Mouse (Mus musculus) hindbrain, postnatal 0 days (tissue): ENCODE measurements around the gene P4ha2. TPM values are rescaled to one million over a fixed set of nuclear protein-coding genes. Genes with fewer than 3 reads are reported as not detected.

ENCODE experiments used
- ATAC-seq: fragments of 200-750 bp; cut with Nextera tagmentation; 2 replicates; pipeline ENCODE4 v1.8.0; 2017; ENCODE audit warnings: mild to moderate bottlenecking, moderate TSS enrichment, moderate library complexity
- DNase-seq: peaks from one replicate; pipeline ENCODE4 v3.0.0-alpha.2; 2015; ENCODE audit warnings: low spot score
- H3K27ac ChIP-seq: fragments of 300-500 bp; sonication (generic); 2 replicates; pipeline ENCODE4 v1.5.1; 2014; ENCODE audit warnings: mild to moderate bottlenecking
- H3K27me3 ChIP-seq: fragments of 300-500 bp; sonication (generic); 2 replicates; pipeline ENCODE4 v1.6.1; 2014; ENCODE audit warnings: low read length, mixed read lengths; ENCODE audit not compliant: insufficient read depth
- H3K36me3 ChIP-seq: fragments of 300-500 bp; sonication (generic); 2 replicates; pipeline ENCODE4 v1.6.1; 2014; ENCODE audit warnings: low read length, mixed read lengths; ENCODE audit not compliant: insufficient read depth
- H3K4me1 ChIP-seq: fragments of 300-500 bp; sonication (generic); 2 replicates; pipeline ENCODE4 v1.6.1; 2014; ENCODE audit warnings: antibody characterized with exemption, low read length, mixed read lengths; ENCODE audit not compliant: insufficient read depth
- H3K4me2 ChIP-seq: fragments of 300-500 bp; sonication (generic); 2 replicates; pipeline ENCODE4 v1.6.1; 2014; ENCODE audit warnings: low read depth, mild to moderate bottlenecking, low read length, moderate library complexity, mixed read lengths
- H3K4me3 ChIP-seq: fragments of 300-500 bp; sonication (generic); 2 replicates; pipeline ENCODE4 v1.5.1; 2014; ENCODE audit warnings: low read length
- H3K9ac ChIP-seq: fragments of 300-500 bp; sonication (generic); replicated peaks from 2 replicates; pipeline ENCODE4 v1.6.1; 2014; ENCODE audit warnings: mild to moderate bottlenecking, low read length, moderate library complexity, mixed read lengths
- H3K9me3 ChIP-seq: fragments of 300-500 bp; sonication (generic); 2 replicates; pipeline ENCODE4 v1.6.1; 2016; ENCODE audit warnings: low read length, mixed read lengths
- CTCF ChIP-seq: IDR thresholded peaks from 2 replicates; pipeline ENCODE4 v1.5.1; 2016; ENCODE audit warnings: antibody characterized with exemption, control low read depth, low read depth
- WGBS: fragments of 180-500 bp; shearing (Covaris S2); extraction: QIAGEN DNeasy Blood & Tissue Kit; methylation state at CpG from one replicate; pipeline ENCODE4 v1.1.7; 2014; 5-methylcytosine and 5-hydroxymethylcytosine counted together
- polyA plus RNA-seq: library from polyadenylated mRNA; unstranded; fragments of >200 nt; fragmentation: Nextera tagmentation; extraction: Ambion mirVana; gene quantifications from 2 replicates; pipeline ENCODE4 v1.2.1, GENCODE M21; 2015
- total RNA-seq: library from RNA; depleted of rRNA; stranded (reverse); fragments of >200 nt; gene quantifications from 2 replicates; pipeline ENCODE4 v1.2.3, GENCODE M21; 2014

Gene P4ha2
- total and polyA plus RNA-seq, 2 experiments from 2014 or later = 9.0 to 9.7 TPM

DNA sequence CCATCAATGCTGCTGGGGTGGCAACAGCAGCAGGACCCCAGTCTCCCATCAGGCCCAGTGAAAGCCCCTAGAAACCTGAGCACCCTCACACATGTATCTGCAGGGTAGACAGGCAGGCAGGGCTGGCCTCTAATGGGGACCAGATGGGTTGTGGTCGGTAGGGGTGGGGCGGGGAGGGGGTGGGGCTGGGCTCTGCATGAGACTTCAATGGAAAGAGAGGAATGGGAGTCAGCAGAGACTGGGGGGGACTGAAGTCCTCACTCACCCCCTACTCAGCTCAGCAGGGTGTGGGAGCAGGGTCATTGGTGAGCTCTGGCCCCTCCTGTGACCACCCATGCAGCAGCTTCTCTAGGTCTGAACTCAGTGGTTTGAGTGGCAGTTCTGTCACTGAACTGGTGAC, 42.5 kb upstream of the P4ha2 start:
- ATAC-seq (no peak), DNase-seq (no peak)
- Histone ChIP-seq H3K9ac (no peak overlapping the region), H3K4me1 (peaks cover 2% of the 10 kb centered on the region), H3K36me3 (no peaks in the 10 kb centered on the region), H3K4me2 (no peak overlapping the region), H3K27me3 (no peaks in the 10 kb centered on the region), H3K27ac (peak overlapping the region; percentile 77; the same call in 1 of the 2 replicates), H3K4me3 (no peak overlapping the region), H3K9me3 (no peaks in the 10 kb centered on the region)
- 43% methylated on average over 2 of the region's 2 CpGs for WGBS
- TF ChIP-seq CTCF = no peak

DNA sequence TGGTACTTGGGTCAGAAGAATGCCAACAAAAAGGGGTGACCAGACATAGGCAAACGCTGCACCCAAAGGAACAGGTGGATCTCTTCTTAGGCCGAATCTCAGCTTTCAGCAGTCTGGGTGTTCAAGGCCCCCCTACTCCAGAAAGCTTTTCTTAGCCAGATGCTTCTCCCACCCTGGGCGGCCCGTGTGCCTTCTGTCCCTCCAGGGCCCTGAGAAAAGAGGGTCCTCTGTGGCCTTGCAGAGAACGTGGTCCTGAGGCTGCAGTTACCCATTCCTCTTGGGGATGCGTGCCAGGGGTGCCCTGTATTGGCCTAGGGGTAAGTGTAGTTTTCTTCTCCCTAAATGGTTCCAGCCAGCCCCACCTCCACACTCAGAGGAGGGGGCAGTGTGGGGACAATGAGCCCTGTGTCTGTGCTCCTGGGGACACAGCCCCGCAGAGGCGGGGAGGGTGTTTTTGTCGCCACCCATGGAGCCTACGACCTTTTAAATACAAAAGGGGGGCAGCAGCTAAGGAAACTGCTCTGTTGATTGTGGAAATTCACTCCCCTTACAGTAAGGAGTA, 41.8 kb upstream of the P4ha2 start:
- H3K27ac ChIP-seq = peak overlapping the region; percentile 77
- no peak overlapping the region for H3K4me2 ChIP-seq
- no peaks in the 10 kb centered on the region for H3K9me3 ChIP-seq
- H3K4me3 ChIP-seq = no peak overlapping the region
- H3K36me3 ChIP-seq = no peaks in the 10 kb centered on the region
- TF ChIP-seq CTCF = no peak
- 28% methylated on average over 10 of the region's 10 CpGs for WGBS
- no peak overlapping the region for H3K9ac ChIP-seq
- H3K27me3 ChIP-seq = no peaks in the 10 kb centered on the region
- ATAC-seq = peak; percentile 56
- H3K4me1 ChIP-seq = peaks cover 5% of the 10 kb centered on the region
- peak; percentile 46 for DNase-seq

- H3K9ac ChIP-seq = no peak overlapping the region
- no peaks in the 10 kb centered on the region for H3K27me3 ChIP-seq
- WGBS = 13% methylated on average over 6 of the region's 6 CpGs
- peak; percentile 56 for DNase-seq
- H3K4me3 ChIP-seq = no peak overlapping the region
- ATAC-seq = peak; percentile 71
- H3K9me3 ChIP-seq = no peaks in the 10 kb centered on the region
- H3K27ac ChIP-seq = peak overlapping the region; percentile 77
- no peak for TF ChIP-seq CTCF
- H3K4me1 ChIP-seq = peaks cover 5% of the 10 kb centered on the region
- H3K4me2 ChIP-seq = no peak overlapping the region
- H3K36me3 ChIP-seq = no peaks in the 10 kb centered on the region
Measured at GRCm38 (mm10) chr11:54058643-54059042, 41.3 kb upstream of the P4ha2 start.

DNA sequence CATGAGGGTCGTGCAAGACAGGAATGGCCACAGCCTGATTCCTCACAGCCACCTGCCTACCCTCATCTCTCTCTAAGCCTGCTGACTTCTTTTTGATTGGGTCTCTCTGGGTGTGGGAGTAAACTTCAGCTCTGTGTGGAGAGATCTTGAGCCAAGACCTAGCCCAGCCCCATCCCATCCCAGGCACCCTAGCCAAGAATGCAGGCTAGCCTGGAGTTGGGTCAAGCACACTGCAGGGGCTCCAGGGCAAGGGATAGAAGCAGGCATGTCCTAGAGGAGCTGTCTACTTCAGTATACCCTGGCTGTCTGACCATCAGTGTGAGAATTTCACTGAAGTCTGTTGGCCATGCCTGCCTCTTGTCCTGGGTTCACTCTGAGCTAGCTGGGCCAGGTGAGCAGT, 40.4 kb upstream of the P4ha2 start:
- H3K27ac ChIP-seq = peak overlapping the region; percentile 77
- H3K4me1 ChIP-seq = peaks cover 5% of the 10 kb centered on the region
- TF ChIP-seq CTCF = no peak
- H3K9me3 ChIP-seq = no peaks in the 10 kb centered on the region
- no peak overlapping the region for H3K9ac ChIP-seq
- DNase-seq (no peak), ATAC-seq (no peak)
- no peak overlapping the region for H3K4me3 ChIP-seq
- WGBS = 72% methylated on average over 1 of the region's 1 CpGs
- no peaks in the 10 kb centered on the region for H3K27me3 ChIP-seq
- no peak overlapping the region for H3K4me2 ChIP-seq
- H3K36me3 ChIP-seq = no peaks in the 10 kb centered on the region

GRCm38 (mm10) chr11:54060316-54060715, 39.6 kb upstream of the P4ha2 start:
- Histone ChIP-seq H3K9ac (no peak overlapping the region), H3K4me2 (no peak overlapping the region), H3K9me3 (no peaks in the 10 kb centered on the region), H3K36me3 (no peaks in the 10 kb centered on the region), H3K27ac (peak overlapping the region; percentile 27), H3K4me3 (no peak overlapping the region), H3K27me3 (no peaks in the 10 kb centered on the region), H3K4me1 (peaks cover 5% of the 10 kb centered on the region)
- ATAC-seq (no peak), DNase-seq (peak; percentile 22)
- no peak for TF ChIP-seq CTCF
- WGBS = 49% methylated on average over 9 of the region's 9 CpGs

GRCm38 (mm10) chr11:54062086-54062752, 37.7 kb upstream of the P4ha2 start:
- H3K36me3 ChIP-seq = no peaks in the 10 kb centered on the region
- peaks cover 9% of the 10 kb centered on the region for H3K4me1 ChIP-seq
- H3K4me3 ChIP-seq = no peak overlapping the region
- H3K9ac ChIP-seq = no peak overlapping the region
- ATAC-seq (0 out of 2 replicates have a peak, but pooled peaks have one; percentile 11), DNase-seq (peak; percentile 61)
- H3K9me3 ChIP-seq = no peaks in the 10 kb centered on the region
- WGBS = 43% methylated on average over 12 of the region's 12 CpGs
- H3K27ac ChIP-seq = peak overlapping the region; percentile 60
- H3K27me3 ChIP-seq = no peaks in the 10 kb centered on the region
- TF ChIP-seq CTCF = no peak
- no peak overlapping the region for H3K4me2 ChIP-seq
